Mouse (Mus musculus): ENCODE data around the gene Duox1. TPM values are rescaled to one million over a fixed set of nuclear protein-coding genes. Genes with fewer than 3 reads are reported as not detected.

Duox1 gene
- polyA plus RNA-seq, 1 experiment from 2014 or later, result not detected

GRCm38 (mm10) chr2:122368995-122369739 is 53.7 kb downstream of the Duox1 start, which contains the start of gene Shf:
Gene Shf (minus strand): TSS chr2:122369162.
- peak; percentile 93 for ATAC-seq (replicated peaks; ENCODE audit: low FRiP score, low read depth)
- TF ChIP-seq CTCF (IDR thresholded peaks at IDR 0.05; ENCODE audit: low read depth), result no peak
- Histone ChIP-seq H3K4me3 (replicated peaks; ENCODE audit: low read depth, low read length) (peak within 1 kb of the TSS; percentile 70), H3K27ac (peak within 1 kb of the TSS; percentile 51; the same call in 1 of the 2 replicates), H3K9ac (ENCODE audit: low read depth, low read length) (peak within 1 kb of the TSS; percentile 78), H3K4me1 (replicated peaks; ENCODE audit: insufficient read depth, low read length) (peaks cover 7% of the 10 kb centered on the region), H3K27me3 (ENCODE audit: insufficient read depth, low read length) (no peaks in the 10 kb centered on the region), H3K9me3 (replicated peaks; ENCODE audit: low read length) (no peaks in the 10 kb centered on the region), H3K4me2 (ENCODE audit: low read length) (peak within 1 kb of the TSS; percentile 88), H3K36me3 (ENCODE audit: insufficient read depth, low read length) (peaks cover under 1% of the 10 kb centered on the region; the same call in 1 of the 2 replicates)
- under 1% methylated on average over 39 of the region's 54 CpGs for WGBS
- DNase-seq (ENCODE audit: low spot score), result peak; percentile 93

- Histone ChIP-seq H3K9ac (ENCODE audit: low read depth, low read length) (no peak overlapping the region), H3K4me2 (ENCODE audit: low read length) (no peak overlapping the region), H3K4me3 (replicated peaks; ENCODE audit: low read depth, low read length) (no peak overlapping the region), H3K4me1 (replicated peaks; ENCODE audit: insufficient read depth, low read length) (peaks cover 12% of the 10 kb centered on the region), H3K27me3 (ENCODE audit: insufficient read depth, low read length) (no peaks in the 10 kb centered on the region), H3K36me3 (ENCODE audit: insufficient read depth, low read length) (no peaks in the 10 kb centered on the region), H3K27ac (no peak overlapping the region), H3K9me3 (replicated peaks; ENCODE audit: low read length) (no peaks in the 10 kb centered on the region)
- WGBS, result 53% methylated on average over 10 of the region's 10 CpGs
- DNase-seq (ENCODE audit: low spot score) (no peak), ATAC-seq (replicated peaks; ENCODE audit: low FRiP score, low read depth) (no peak)
- TF ChIP-seq CTCF (IDR thresholded peaks at IDR 0.05; ENCODE audit: low read depth), result no peak
These were observed 54.8 kb downstream of the Duox1 start for GRCm38 (mm10) chr2:122370101-122370750.

- H3K36me3 ChIP-seq (ENCODE audit: insufficient read depth, low read length), result no peaks in the 10 kb centered on the region
- no peaks in the 10 kb centered on the region for H3K9me3 ChIP-seq (replicated peaks; ENCODE audit: low read length)
- ATAC-seq (replicated peaks; ENCODE audit: low FRiP score, low read depth) (no peak), DNase-seq (ENCODE audit: low spot score) (no peak)
- H3K9ac ChIP-seq (ENCODE audit: low read depth, low read length), result no peak overlapping the region
- peaks cover 10% of the 10 kb centered on the region for H3K4me1 ChIP-seq (replicated peaks; ENCODE audit: insufficient read depth, low read length)
- no peak overlapping the region for H3K4me3 ChIP-seq (replicated peaks; ENCODE audit: low read depth, low read length)
- no peak overlapping the region for H3K27ac ChIP-seq
- no peak for TF ChIP-seq CTCF (IDR thresholded peaks at IDR 0.05; ENCODE audit: low read depth)
- 71% methylated on average over 3 of the region's 3 CpGs for WGBS
- H3K4me2 ChIP-seq (ENCODE audit: low read length), result no peak overlapping the region
- H3K27me3 ChIP-seq (ENCODE audit: insufficient read depth, low read length), result no peaks in the 10 kb centered on the region
These were observed 56.6 kb downstream of the Duox1 start for GRCm38 (mm10) chr2:122372067-122372466.

GRCm38 (mm10) chr2:122372541-122372940 is 57.1 kb downstream of the Duox1 start:
- no peak overlapping the region for H3K4me3 ChIP-seq (replicated peaks; ENCODE audit: low read depth, low read length)
- H3K9ac ChIP-seq (ENCODE audit: low read depth, low read length), result no peak overlapping the region
- no peak for TF ChIP-seq CTCF (IDR thresholded peaks at IDR 0.05; ENCODE audit: low read depth)
- WGBS, result 86% methylated on average over 1 of the region's 1 CpGs
- H3K9me3 ChIP-seq (replicated peaks; ENCODE audit: low read length), result no peaks in the 10 kb centered on the region
- DNase-seq (ENCODE audit: low spot score) (no peak), ATAC-seq (replicated peaks; ENCODE audit: low FRiP score, low read depth) (no peak)
- no peaks in the 10 kb centered on the region for H3K36me3 ChIP-seq (ENCODE audit: insufficient read depth, low read length)
- no peaks in the 10 kb centered on the region for H3K27me3 ChIP-seq (ENCODE audit: insufficient read depth, low read length)
- H3K4me2 ChIP-seq (ENCODE audit: low read length), result no peak overlapping the region
- H3K4me1 ChIP-seq (replicated peaks; ENCODE audit: insufficient read depth, low read length), result peaks cover 5% of the 10 kb centered on the region; the same call in 1 of the 2 replicates
- H3K27ac ChIP-seq, result no peak overlapping the region

- no peak for ATAC-seq (replicated peaks; ENCODE audit: low FRiP score, low read depth)
- Histone ChIP-seq H3K36me3 (ENCODE audit: insufficient read depth, low read length) (no peaks in the 10 kb centered on the region), H3K4me2 (ENCODE audit: low read length) (no peak overlapping the region), H3K27me3 (ENCODE audit: insufficient read depth, low read length) (no peaks in the 10 kb centered on the region), H3K27ac (no peak overlapping the region), H3K9me3 (replicated peaks; ENCODE audit: low read length) (no peaks in the 10 kb centered on the region), H3K4me3 (replicated peaks; ENCODE audit: low read depth, low read length) (no peak overlapping the region), H3K4me1 (replicated peaks; ENCODE audit: insufficient read depth, low read length) (0 out of 2 replicates have a peak, but pooled peaks cover 5% of the 10 kb centered on the region), H3K9ac (ENCODE audit: low read depth, low read length) (no peak overlapping the region)
- DNase-seq (ENCODE audit: low spot score), result no peak
- TF ChIP-seq CTCF (IDR thresholded peaks at IDR 0.05; ENCODE audit: low read depth), result no peak
- WGBS, result 80% methylated on average over 5 of the region's 5 CpGs
These were observed 58.5 kb downstream of the Duox1 start for GRCm38 (mm10) chr2:122374012-122374411.

GRCm38 (mm10) chr2:122374666-122375331 is 59.3 kb downstream of the Duox1 start:
- 19% methylated on average over 23 of the region's 23 CpGs for WGBS
- 0 out of 2 replicates have a peak, but pooled peaks cover 5% of the 10 kb centered on the region for H3K4me1 ChIP-seq (replicated peaks; ENCODE audit: insufficient read depth, low read length)
- H3K27ac ChIP-seq, result no peak overlapping the region
- peak overlapping the region; percentile 90 for H3K4me2 ChIP-seq (ENCODE audit: low read length)
- no peaks in the 10 kb centered on the region for H3K27me3 ChIP-seq (ENCODE audit: insufficient read depth, low read length)
- H3K4me3 ChIP-seq (replicated peaks; ENCODE audit: low read depth, low read length), result peak overlapping the region; percentile 73
- H3K9ac ChIP-seq (ENCODE audit: low read depth, low read length), result no peak overlapping the region; the same call in 1 of the 2 replicates
- DNase-seq (ENCODE audit: low spot score) (peak; percentile 38), ATAC-seq (replicated peaks; ENCODE audit: low FRiP score, low read depth) (no peak)
- no peak for TF ChIP-seq CTCF (IDR thresholded peaks at IDR 0.05; ENCODE audit: low read depth)
- H3K9me3 ChIP-seq (replicated peaks; ENCODE audit: low read length), result no peaks in the 10 kb centered on the region
- H3K36me3 ChIP-seq (ENCODE audit: insufficient read depth, low read length), result no peaks in the 10 kb centered on the region

Data from kidney, postnatal 0 days (tissue).